Mouse (Mus musculus) CD4-positive helper T cell, adult 2 months (primary cell): ENCODE results near the gene Cd93.

Experiments
- DNase-seq: peaks from one replicate; pipeline ENCODE4 v3.0.0-alpha.2; 2012; ENCODE audit warnings: low read depth, missing footprints, low spot score

The Cd93 gene

GRCm38 (mm10) chr2:148443249-148443958 lies at the start of gene Cd93:
TSS of gene Cd93 (minus strand) at chr2:148443563.
- no peak for DNase-seq

- no peak for DNase-seq
Measured at GRCm38 (mm10) chr2:148492108-148492507, 48.7 kb upstream of the Cd93 start.

GRCm38 (mm10) chr2:148490150-148490549 lies 46.8 kb upstream of the Cd93 start:
- DNase-seq = no peak

- no peak for DNase-seq
Measured at GRCm38 (mm10) chr2:148488885-148489284, 45.5 kb upstream of the Cd93 start.

- DNase-seq = no peak
Measured at GRCm38 (mm10) chr2:148485576-148485975, 42.2 kb upstream of the Cd93 start.

GRCm38 (mm10) chr2:148480376-148480775 lies 37.0 kb upstream of the Cd93 start:
- DNase-seq = no peak

GRCm38 (mm10) chr2:148478141-148478701 lies 34.9 kb upstream of the Cd93 start:
- no peak for DNase-seq

GRCm38 (mm10) chr2:148477346-148477745 lies 34.0 kb upstream of the Cd93 start:
- no peak for DNase-seq

GRCm38 (mm10) chr2:148476576-148476975 lies 33.2 kb upstream of the Cd93 start:
- no peak for DNase-seq

- DNase-seq = no peak
Measured at GRCm38 (mm10) chr2:148475879-148476495, 32.6 kb upstream of the Cd93 start.

- no peak for DNase-seq
Measured at GRCm38 (mm10) chr2:148469341-148470238, 26.2 kb upstream of the Cd93 start.

- no peak for DNase-seq
Measured at GRCm38 (mm10) chr2:148467921-148468440, 24.6 kb upstream of the Cd93 start.

- DNase-seq = no peak
Measured at GRCm38 (mm10) chr2:148455341-148455740, 12.0 kb upstream of the Cd93 start.

GRCm38 (mm10) chr2:148454014-148454542 lies 10.7 kb upstream of the Cd93 start:
- no peak for DNase-seq

- DNase-seq = no peak
Measured at GRCm38 (mm10) chr2:148453061-148453460, 9.7 kb upstream of the Cd93 start.

- DNase-seq = no peak
Measured at GRCm38 (mm10) chr2:148451498-148451897, 8.1 kb upstream of the Cd93 start.

GRCm38 (mm10) chr2:148450616-148451015 lies 7.3 kb upstream of the Cd93 start:
- DNase-seq = no peak

- DNase-seq = no peak
Measured at GRCm38 (mm10) chr2:148449659-148450058, 6.3 kb upstream of the Cd93 start.

- DNase-seq = no peak
Measured at GRCm38 (mm10) chr2:148446446-148446845, 3.1 kb upstream of the Cd93 start.

GRCm38 (mm10) chr2:148445616-148446015 lies 2.3 kb upstream of the Cd93 start:
- no peak for DNase-seq

GRCm38 (mm10) chr2:148444472-148444871 lies 1.1 kb upstream of the Cd93 start:
- DNase-seq = no peak
